Mouse (Mus musculus) erythroblast, embryonic 14.5 days (primary cell): ENCODE results near the gene Ncln. TPM values are rescaled to one million over a fixed set of nuclear protein-coding genes. Genes with fewer than 3 reads are reported as not detected.

ENCODE experiments used
- H3K27me3 ChIP-seq: 2 replicates; pipeline ENCODE4 v1.6.1; 2012; ENCODE audit warnings: inconsistent platforms; ENCODE audit not compliant: control insufficient read depth
- H3K36me3 ChIP-seq: 2 replicates; pipeline ENCODE4 v1.6.1; 2012; ENCODE audit warnings: mild to moderate bottlenecking, inconsistent platforms; ENCODE audit not compliant: control insufficient read depth
- H3K4me1 ChIP-seq: 2 replicates; pipeline ENCODE4 v1.6.1; 2012; ENCODE audit warnings: inconsistent platforms; ENCODE audit not compliant: control insufficient read depth
- H3K4me3 ChIP-seq: replicated peaks from 2 replicates; pipeline ENCODE3; 2012; ENCODE audit warnings: moderate library complexity, mild to moderate bottlenecking, inconsistent platforms
- H3K9me3 ChIP-seq: 2 replicates; pipeline ENCODE4 v1.6.1; 2012; ENCODE audit warnings: low read length, inconsistent platforms, mixed read lengths; ENCODE audit not compliant: control insufficient read depth
- GATA1 ChIP-seq: IDR thresholded peaks from 2 replicates; pipeline ENCODE4 v1.6.1; 2012; ENCODE audit warnings: low read length, inconsistent platforms, mixed read lengths
- TAL1 ChIP-seq: IDR thresholded peaks from 3 replicates; pipeline ENCODE4 v1.6.1; 2012; ENCODE audit warnings: low read length, inconsistent platforms, mixed read lengths
- polyA plus RNA-seq: library from polyadenylated mRNA; stranded (reverse); fragments of >175 nt; gene quantifications from 2 replicates; pipeline ENCODE4 v1.2.3, GENCODE M21; 2012

Ncln gene
- polyA plus RNA-seq, 1 experiment = 6.2 TPM

DNA sequence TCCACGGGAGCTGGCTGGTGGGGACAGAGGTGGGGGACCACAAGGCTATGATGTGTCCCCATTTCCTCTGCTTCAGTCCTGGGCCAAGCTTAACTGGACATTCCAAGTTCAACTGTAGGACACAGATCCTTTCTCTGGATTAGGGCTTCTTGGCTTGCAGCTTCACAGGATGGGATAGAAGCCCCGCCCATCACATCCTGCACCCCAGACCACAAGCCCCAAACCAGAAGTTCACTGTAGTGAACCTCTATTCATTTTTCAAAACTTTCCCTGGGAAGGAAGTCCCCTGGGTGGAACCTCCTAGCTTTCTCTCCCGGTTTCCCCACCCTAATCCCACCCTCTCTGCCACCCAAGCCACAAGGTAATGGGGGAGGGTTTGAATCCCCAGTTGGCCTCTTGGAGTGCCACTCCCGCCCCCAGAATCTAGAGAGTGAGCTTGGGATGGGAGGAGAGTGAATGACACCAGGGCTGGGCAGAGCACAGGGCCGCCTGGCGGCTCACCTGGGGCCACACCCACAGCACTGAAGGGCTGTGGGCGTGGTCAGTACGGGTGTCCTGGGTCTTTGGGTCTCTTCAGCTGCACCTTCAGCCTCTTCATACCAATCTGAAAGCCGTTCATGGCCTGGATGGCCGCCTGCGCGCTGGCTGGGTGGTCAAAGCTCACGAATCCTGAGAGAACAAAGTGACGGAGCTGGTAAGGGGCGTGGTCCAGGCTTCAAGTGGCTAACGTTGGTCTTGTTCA is 34.3 kb downstream of the Ncln start:
- Histone ChIP-seq H3K36me3 (no peaks in the 10 kb centered on the region), H3K4me3 (no peak overlapping the region), H3K9me3 (peaks cover 2% of the 10 kb centered on the region; the same call in 1 of the 2 replicates), H3K27me3 (peaks cover 96% of the 10 kb centered on the region), H3K4me1 (peaks cover 30% of the 10 kb centered on the region)
- TF ChIP-seq TAL1 = no peak
- TF ChIP-seq GATA1 = no peak

DNA sequence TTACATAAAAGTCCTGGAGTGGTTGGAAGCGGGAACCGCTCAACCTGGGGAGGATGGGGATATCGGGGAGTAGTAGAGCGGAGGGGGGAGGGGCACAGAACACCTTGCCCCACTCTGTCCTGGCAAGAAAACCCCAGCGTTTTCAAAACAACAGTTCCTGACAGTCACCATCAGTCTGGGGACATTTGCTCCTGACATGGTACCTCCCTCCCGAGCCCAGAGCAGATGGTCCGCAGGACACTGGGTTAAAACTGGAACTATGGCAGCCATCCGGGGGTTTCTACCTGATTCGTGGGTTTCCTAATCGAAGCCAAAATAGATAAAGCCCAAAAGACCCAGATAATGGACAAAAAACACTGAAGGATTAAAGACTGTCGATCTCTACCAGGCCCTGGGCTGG is 35.2 kb downstream of the Ncln start:
- Histone ChIP-seq H3K27me3 (peaks cover 94% of the 10 kb centered on the region), H3K36me3 (no peaks in the 10 kb centered on the region), H3K9me3 (peaks cover 2% of the 10 kb centered on the region; the same call in 1 of the 2 replicates), H3K4me1 (peaks cover 31% of the 10 kb centered on the region), H3K4me3 (no peak overlapping the region)
- TF ChIP-seq GATA1 = no peak
- no peak for TF ChIP-seq TAL1

DNA sequence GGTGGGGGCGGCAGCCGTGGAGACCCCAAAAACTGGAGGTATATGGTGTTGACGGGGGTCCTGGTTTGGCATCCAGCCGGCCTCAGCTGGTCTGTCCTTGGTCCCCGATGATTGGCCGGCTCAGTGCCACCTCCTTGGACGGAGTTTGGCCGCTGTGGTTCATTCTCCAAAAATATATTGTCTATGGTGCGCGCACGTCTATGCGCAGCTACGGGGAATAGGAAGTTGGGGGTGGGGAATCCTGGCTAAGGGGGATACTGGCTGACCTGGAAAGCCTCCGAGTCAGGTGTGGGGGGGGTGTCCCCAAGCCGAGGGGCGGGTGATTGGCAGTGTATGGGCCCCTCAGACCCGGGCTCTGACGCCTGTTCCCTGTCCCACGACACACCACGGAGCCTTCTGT is 35.7 kb downstream of the Ncln start:
- H3K9me3 ChIP-seq = peaks cover 2% of the 10 kb centered on the region; the same call in 1 of the 2 replicates
- H3K4me1 ChIP-seq = peaks cover 30% of the 10 kb centered on the region
- no peak overlapping the region for H3K4me3 ChIP-seq
- TF ChIP-seq GATA1 (no peak), TAL1 (no peak)
- no peaks in the 10 kb centered on the region for H3K36me3 ChIP-seq
- peaks cover 95% of the 10 kb centered on the region for H3K27me3 ChIP-seq

- H3K4me3 ChIP-seq = no peak overlapping the region
- TF ChIP-seq GATA1 = no peak
- no peak for TF ChIP-seq TAL1
- peaks cover 95% of the 10 kb centered on the region for H3K27me3 ChIP-seq
- no peaks in the 10 kb centered on the region for H3K36me3 ChIP-seq
- H3K4me1 ChIP-seq = peaks cover 19% of the 10 kb centered on the region
- H3K9me3 ChIP-seq = peaks cover 2% of the 10 kb centered on the region; the same call in 1 of the 2 replicates
Measured at GRCm38 (mm10) chr10:81459399-81459798, 36.8 kb downstream of the Ncln start.

DNA sequence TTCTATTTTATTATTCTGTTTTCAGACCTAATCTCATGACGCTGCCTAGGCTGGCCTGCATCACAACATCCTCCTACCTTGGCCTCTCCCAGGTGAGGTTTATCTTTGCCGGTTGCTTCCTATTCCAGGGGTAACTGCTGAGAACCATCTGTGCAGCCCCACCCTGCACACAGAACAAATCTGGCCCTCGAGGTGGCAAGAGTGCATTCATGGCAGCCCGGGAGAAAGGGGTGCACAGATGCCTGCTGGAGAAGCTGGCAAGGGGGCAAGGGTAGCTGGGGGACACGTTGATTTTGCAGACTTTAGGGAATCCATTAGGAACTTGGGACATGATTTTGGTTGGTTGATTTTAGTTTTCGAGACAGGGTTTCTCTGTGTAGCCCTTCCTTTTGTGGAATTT is 37.9 kb downstream of the Ncln start:
- Histone ChIP-seq H3K4me3 (no peak overlapping the region), H3K9me3 (no peaks in the 10 kb centered on the region; the same call in 1 of the 2 replicates), H3K4me1 (peaks cover 13% of the 10 kb centered on the region), H3K36me3 (no peaks in the 10 kb centered on the region), H3K27me3 (peaks cover 94% of the 10 kb centered on the region)
- TF ChIP-seq TAL1 = no peak
- TF ChIP-seq GATA1 = no peak

DNA sequence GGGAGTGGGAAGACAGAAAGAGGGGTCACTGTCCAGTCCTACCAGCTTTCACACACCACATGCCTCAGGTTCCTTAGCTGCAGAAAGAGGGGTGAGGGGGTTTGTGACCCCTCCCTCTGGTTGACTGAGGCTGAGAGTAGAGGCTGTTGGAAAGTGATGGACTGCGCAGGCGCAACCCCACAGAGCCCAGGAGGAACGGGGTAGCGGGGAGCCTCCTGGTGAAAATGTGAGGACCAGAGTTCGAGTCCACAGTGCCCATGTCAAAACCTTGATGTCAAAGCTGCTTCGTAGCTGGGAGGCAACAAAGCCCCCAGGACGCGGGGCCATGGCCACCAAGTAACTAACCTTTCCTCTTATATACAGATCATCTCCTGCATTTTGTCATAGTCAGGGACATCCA is 38.6 kb downstream of the Ncln start:
- H3K9me3 ChIP-seq = no peaks in the 10 kb centered on the region; the same call in 1 of the 2 replicates
- H3K36me3 ChIP-seq = no peaks in the 10 kb centered on the region
- no peak for TF ChIP-seq GATA1
- no peak for TF ChIP-seq TAL1
- peaks cover 13% of the 10 kb centered on the region for H3K4me1 ChIP-seq
- H3K4me3 ChIP-seq = no peak overlapping the region
- H3K27me3 ChIP-seq = peaks cover 94% of the 10 kb centered on the region

- H3K4me1 ChIP-seq = peaks cover 11% of the 10 kb centered on the region
- H3K9me3 ChIP-seq = peaks cover 2% of the 10 kb centered on the region; the same call in 1 of the 2 replicates
- TF ChIP-seq GATA1 (no peak), TAL1 (no peak)
- peaks cover 94% of the 10 kb centered on the region for H3K27me3 ChIP-seq
- H3K36me3 ChIP-seq = no peaks in the 10 kb centered on the region
- no peak overlapping the region for H3K4me3 ChIP-seq
Measured at GRCm38 (mm10) chr10:81456983-81457563, 39.1 kb downstream of the Ncln start.

- TF ChIP-seq GATA1 (no peak), TAL1 (no peak)
- Histone ChIP-seq H3K36me3 (no peaks in the 10 kb centered on the region), H3K27me3 (peaks cover 94% of the 10 kb centered on the region), H3K4me3 (no peak within 1 kb of the TSS), H3K4me1 (peaks cover 9% of the 10 kb centered on the region), H3K9me3 (peaks cover 2% of the 10 kb centered on the region; the same call in 1 of the 2 replicates)
Measured at GRCm38 (mm10) chr10:81455181-81455895, 40.9 kb downstream of the Ncln start, which contains the start of gene Nfic. TSS of gene Nfic (minus strand) at chr10:81455635.

- Histone ChIP-seq H3K4me3 (no peak overlapping the region), H3K4me1 (peaks cover 9% of the 10 kb centered on the region), H3K36me3 (no peaks in the 10 kb centered on the region), H3K9me3 (peaks cover 2% of the 10 kb centered on the region; the same call in 1 of the 2 replicates), H3K27me3 (peaks cover 88% of the 10 kb centered on the region)
- TF ChIP-seq TAL1 (no peak), GATA1 (no peak)
Measured at GRCm38 (mm10) chr10:81454106-81454505, 42.1 kb downstream of the Ncln start.
